Mouse (Mus musculus) thymus, postnatal 14 days (tissue): ENCODE measurements around the gene Tpmt.

Experiments
- DNase-seq: peaks from one replicate; pipeline ENCODE4 v3.0.0; 2021

Gene Tpmt

GRCm38 (mm10) chr13:46975930-46976329 lies 68.6 kb downstream of the Tpmt start:
- no peak for DNase-seq

- DNase-seq: no peak
Observed at GRCm38 (mm10) chr13:46975031-46975551, 69.4 kb downstream of the Tpmt start.
